Mouse (Mus musculus): ENCODE data around the gene Sdhaf1. TPM values are rescaled to one million over a fixed set of nuclear protein-coding genes. Genes with fewer than 3 reads are reported as not detected.

Gene Sdhaf1
- polyA plus RNA-seq (2012; rRNA removed; ENCODE audit: low replicate concordance), result 14.7 and 20.6 TPM in 2 replicates

GRCm38 (mm10) chr7:30323795-30324194, at the start of gene Sdhaf1:
Gene Sdhaf1, minus strand, starts transcription at chr7:30323895.

GRCm38 (mm10) chr7:30362652-30363343, 39.1 kb upstream of the Sdhaf1 start, which contains the start of gene Lrfn3:
Gene Lrfn3, minus strand, starts transcription at chr7:30362772.

GRCm38 (mm10) chr7:30321539-30322284, 2.0 kb downstream of the Sdhaf1 start, which contains the start of gene E130208F15Rik:
Gene E130208F15Rik, plus strand, starts transcription at chr7:30321740.

DNA sequence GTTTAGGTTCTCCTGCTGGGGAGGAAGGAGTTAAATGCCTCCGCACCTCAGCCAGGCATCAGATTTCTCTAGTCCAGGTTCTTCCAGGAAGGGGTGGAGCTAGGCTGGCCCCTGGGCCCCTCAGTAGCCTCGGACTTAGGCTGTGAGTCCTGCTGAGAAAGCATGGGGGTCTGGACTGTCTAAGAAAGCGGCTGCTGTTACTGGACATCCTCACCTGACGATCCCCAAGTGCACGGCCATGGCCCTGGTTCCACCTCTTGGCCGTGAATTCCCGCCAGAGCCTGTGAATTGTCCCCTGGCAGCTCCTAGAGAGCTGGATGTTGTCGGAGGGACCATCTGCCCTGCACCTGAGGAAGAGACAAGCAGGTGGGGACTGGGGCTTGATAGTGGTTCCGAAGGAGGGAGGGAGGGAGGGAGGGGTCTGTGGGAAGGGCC, 9.0 kb downstream of the Sdhaf1 start, which contains the start of gene Syne4:
Gene Syne4, plus strand, starts transcription at position 87 of the 435 bp plus-strand sequence.

DNA sequence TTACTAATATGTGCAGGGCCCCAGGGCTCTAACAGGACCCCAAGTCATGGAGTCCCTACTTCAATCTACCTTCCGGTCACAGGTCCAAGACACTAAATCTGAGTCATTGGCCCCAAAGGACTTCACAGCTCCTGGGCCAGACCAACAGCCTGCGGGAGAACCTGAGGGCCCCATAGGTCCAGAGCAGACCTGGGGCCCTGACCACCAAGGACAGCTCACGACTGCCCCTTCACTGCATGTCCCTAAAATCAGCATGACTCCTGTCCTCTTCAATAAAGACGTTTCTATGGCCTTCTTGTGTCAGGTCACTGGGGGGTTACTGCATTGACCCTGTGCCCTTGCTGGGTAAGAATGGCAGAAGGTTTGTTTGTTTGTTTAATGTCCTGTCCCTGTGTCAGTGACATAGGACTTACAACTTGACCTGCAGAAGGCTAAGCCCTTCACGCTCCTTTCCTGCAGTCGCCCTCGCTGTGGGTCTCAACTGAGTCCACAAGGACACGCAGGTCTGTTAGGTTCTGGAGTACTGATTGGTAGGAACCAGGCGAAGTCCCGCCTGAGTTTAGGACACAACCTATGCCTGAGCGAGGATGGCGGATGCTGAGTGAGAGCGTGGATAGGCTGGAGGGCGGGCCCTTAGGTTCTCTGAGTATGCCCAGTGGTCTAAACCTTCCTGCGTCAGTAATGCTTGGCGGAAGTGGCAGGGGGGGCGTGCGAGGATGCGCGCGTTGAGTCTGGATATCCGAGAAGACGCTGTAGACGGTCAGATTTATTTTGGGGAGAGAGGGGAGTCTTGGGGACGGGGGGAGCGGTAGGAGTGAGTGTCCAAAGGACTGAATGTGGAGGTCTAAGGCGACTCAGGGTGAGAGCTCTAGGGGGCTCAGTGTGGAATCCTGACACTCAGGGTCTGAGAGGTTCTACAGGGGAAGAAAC, 15.4 kb downstream of the Sdhaf1 start, which contains the start of gene Alkbh6:
Gene Alkbh6, plus strand, starts transcription at position 642 of the 930 bp plus-strand sequence.

GRCm38 (mm10) chr7:30291215-30292131, 32.2 kb downstream of the Sdhaf1 start, which contains the start of gene Clip3:
Gene Clip3, plus strand, starts transcription at chr7:30291728.

DNA sequence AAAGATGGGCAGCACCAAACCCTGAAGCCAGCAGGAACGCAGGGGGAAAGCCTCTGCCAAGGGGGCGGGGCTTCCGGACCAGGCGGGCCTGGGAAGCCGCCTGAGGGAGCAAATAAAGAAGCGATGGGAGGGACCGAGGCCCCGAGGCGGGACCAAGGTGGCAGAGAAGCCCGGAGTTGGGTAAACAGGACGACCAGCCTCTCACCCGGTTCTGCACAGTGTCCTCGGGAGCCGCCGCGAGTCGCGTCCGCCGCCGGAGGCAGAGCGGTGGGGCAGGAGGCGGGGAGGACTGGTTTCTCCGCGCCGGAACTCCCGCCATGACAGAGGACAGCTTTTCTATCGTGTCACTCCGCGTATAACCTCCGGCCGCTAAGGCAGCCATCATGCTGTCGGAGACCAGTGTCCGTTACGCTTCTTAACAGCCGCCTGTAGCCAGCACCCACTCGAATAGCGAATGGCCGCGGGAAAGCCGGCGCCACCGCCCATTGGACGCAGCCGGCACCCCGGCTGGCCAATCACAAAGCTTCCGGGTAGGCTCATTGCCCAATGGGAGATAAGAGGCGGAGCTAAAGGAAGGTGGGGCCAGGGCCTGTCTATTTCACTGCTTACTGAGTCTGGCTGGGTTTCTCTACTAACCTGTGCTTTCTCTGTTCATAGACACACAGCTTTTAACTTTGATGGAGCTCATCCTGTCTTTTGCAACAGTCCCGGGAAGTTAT, 43.6 kb downstream of the Sdhaf1 start, which contains the start of the genes Thap8 and Wdr62:
Gene Thap8, plus strand, starts transcription at position 144 of the 719 bp plus-strand sequence.
Gene Wdr62, minus strand, starts transcription at position 469 of the 719 bp plus-strand sequence.

Other genes with a start within 250 kb of the Sdhaf1 start
- not detected in 2 replicates for gene Gm26920, start 233.5 kb downstream of the Sdhaf1 start, polyA plus RNA-seq (2012; rRNA removed; ENCODE audit: low replicate concordance)
- 0.97 and 5.5 TPM in 2 replicates for gene Zfp566, start 233.4 kb downstream of the Sdhaf1 start, polyA plus RNA-seq (2012; rRNA removed; ENCODE audit: low replicate concordance)
- gene Zfp260, start 229.1 kb downstream of the Sdhaf1 start, polyA plus RNA-seq (2012; rRNA removed; ENCODE audit: low replicate concordance), result 17.7 and 38.2 TPM in 2 replicates
- 1.5 and 4.0 TPM in 2 replicates for gene Zfp382, start 202.0 kb downstream of the Sdhaf1 start, polyA plus RNA-seq (2012; rRNA removed; ENCODE audit: low replicate concordance)
- 13.9 and 30.8 TPM in 2 replicates for gene Zfp146, start 154.1 kb downstream of the Sdhaf1 start, polyA plus RNA-seq (2012; rRNA removed; ENCODE audit: low replicate concordance)
- 28.7 and 105 TPM in 2 replicates for gene Cox7a1, start 139.8 kb downstream of the Sdhaf1 start, polyA plus RNA-seq (2012; rRNA removed; ENCODE audit: low replicate concordance)
- gene Capns1, start 125.1 kb downstream of the Sdhaf1 start, polyA plus RNA-seq (2012; rRNA removed; ENCODE audit: low replicate concordance), result 1,243 TPM in 2 replicates
- gene Polr2i, start 91.9 kb downstream of the Sdhaf1 start, polyA plus RNA-seq (2012; rRNA removed; ENCODE audit: low replicate concordance), result 106 and 146 TPM in 2 replicates
- 52.0 and 53.0 TPM in 2 replicates for gene Tbcb, start 91.6 kb downstream of the Sdhaf1 start, polyA plus RNA-seq (2012; rRNA removed; ENCODE audit: low replicate concordance)
- gene Ovol3, start 88.2 kb downstream of the Sdhaf1 start, polyA plus RNA-seq (2012; rRNA removed; ENCODE audit: low replicate concordance), result not detected in 2 replicates
- 0.87 and 1.5 TPM in 2 replicates for gene Thap8, start 43.8 kb downstream of the Sdhaf1 start, polyA plus RNA-seq (2012; rRNA removed; ENCODE audit: low replicate concordance)
- 26.2 and 55.0 TPM in 2 replicates for gene Wdr62, start 43.5 kb downstream of the Sdhaf1 start, polyA plus RNA-seq (2012; rRNA removed; ENCODE audit: low replicate concordance)
- gene Clip3, start 32.2 kb downstream of the Sdhaf1 start, polyA plus RNA-seq (2012; rRNA removed; ENCODE audit: low replicate concordance), result 15.8 and 61.6 TPM in 2 replicates
- 96.6 and 120 TPM in 2 replicates for gene Alkbh6, start 15.2 kb downstream of the Sdhaf1 start, polyA plus RNA-seq (2012; rRNA removed; ENCODE audit: low replicate concordance)
- 2.6 and 34.1 TPM in 2 replicates for gene Syne4, start 9.1 kb downstream of the Sdhaf1 start, polyA plus RNA-seq (2012; rRNA removed; ENCODE audit: low replicate concordance)
- gene E130208F15Rik, start 2.2 kb downstream of the Sdhaf1 start, polyA plus RNA-seq (2012; rRNA removed; ENCODE audit: low replicate concordance), result 0.53 and 0.66 TPM in 2 replicates
- gene Lrfn3, start 38.9 kb upstream of the Sdhaf1 start, polyA plus RNA-seq (2012; rRNA removed; ENCODE audit: low replicate concordance), result 3.1 and 19.7 TPM in 2 replicates
- 182 and 372 TPM in 2 replicates for gene Tyrobp, start 89.9 kb upstream of the Sdhaf1 start, polyA plus RNA-seq (2012; rRNA removed; ENCODE audit: low replicate concordance)
- gene Hcst, start 96.0 kb upstream of the Sdhaf1 start, polyA plus RNA-seq (2012; rRNA removed; ENCODE audit: low replicate concordance), result 11.1 and 15.3 TPM in 2 replicates
- 3.1 and 5.5 TPM in 2 replicates for gene Nfkbid, start 97.8 kb upstream of the Sdhaf1 start, polyA plus RNA-seq (2012; rRNA removed; ENCODE audit: low replicate concordance)
- 2.5 and 7.0 TPM in 2 replicates for gene Aplp1, start 121.6 kb upstream of the Sdhaf1 start, polyA plus RNA-seq (2012; rRNA removed; ENCODE audit: low replicate concordance)
- not detected in 2 replicates for gene Kirrel2, start 133.8 kb upstream of the Sdhaf1 start, polyA plus RNA-seq (2012; rRNA removed; ENCODE audit: low replicate concordance)
- not detected in 2 replicates for gene Nphs1, start 134.4 kb upstream of the Sdhaf1 start, polyA plus RNA-seq (2012; rRNA removed; ENCODE audit: low replicate concordance)
- gene Prodh2, start 169.7 kb upstream of the Sdhaf1 start, polyA plus RNA-seq (2012; rRNA removed; ENCODE audit: low replicate concordance), result not detected in 2 replicates
- 7.3 and 17.1 TPM in 2 replicates for gene Arhgap33, start 211.2 kb upstream of the Sdhaf1 start, polyA plus RNA-seq (2012; rRNA removed; ENCODE audit: low replicate concordance)
- 65.4 and 90.8 TPM in 2 replicates for gene Hspb6, start 228.3 kb upstream of the Sdhaf1 start, polyA plus RNA-seq (2012; rRNA removed; ENCODE audit: low replicate concordance)
- gene Proser3, start 228.4 kb upstream of the Sdhaf1 start, polyA plus RNA-seq (2012; rRNA removed; ENCODE audit: low replicate concordance), result 4.1 and 17.2 TPM in 2 replicates
- 32.9 and 36.6 TPM in 2 replicates for gene Lin37, start 235.9 kb upstream of the Sdhaf1 start, polyA plus RNA-seq (2012; rRNA removed; ENCODE audit: low replicate concordance)
- 56.7 and 69.3 TPM in 2 replicates for gene U2af1l4, start 239.4 kb upstream of the Sdhaf1 start, polyA plus RNA-seq (2012; rRNA removed; ENCODE audit: low replicate concordance)
- gene Gm49396, start 239.4 kb upstream of the Sdhaf1 start, polyA plus RNA-seq (2012; rRNA removed; ENCODE audit: low replicate concordance), result 1.4 and 3.1 TPM in 2 replicates
- gene Psenen, start 239.7 kb upstream of the Sdhaf1 start, polyA plus RNA-seq (2012; rRNA removed; ENCODE audit: low replicate concordance), result 135 and 167 TPM in 2 replicates
- 3.8 and 6.8 TPM in 2 replicates for gene Igflr1, start 241.5 kb upstream of the Sdhaf1 start, polyA plus RNA-seq (2012; rRNA removed; ENCODE audit: low replicate concordance)

Data from subcutaneous adipose tissue, adult 2 months (tissue).